Comparison of ENCODE assay signal across 11 mouse cellular contexts in genomic region chr10:98959385-98959784, GRCm38 (mm10). TPM values are rescaled to one million over a fixed set of nuclear protein-coding genes. Genes with fewer than 3 reads are reported as not detected.
A peak's percentile ranks its signal among the peaks of the same experiment; 100 is the strongest.
DNase-seq lines count a peak whose midpoint lies in the region; ATAC-seq lines count a peak whose summit lies in the region.
"Had no signal": no experiment of that assay in that cellular context is flagged by ENCODE, and none has a peak within 500 bp of the region (broad histone marks: within the 10 kb centered on the region; RNA-seq: fewer than 3 reads in every experiment).

No protein-coding gene starts in this region.

- H3K4me2 ChIP-seq in forebrain, embryonic 14.5 days (ENCODE audit: low read length): no peak overlapping the region
- H3K4me2 ChIP-seq: midbrain, embryonic 15.5 days had no signal

- H3K36me3 ChIP-seq in forebrain, embryonic 14.5 days (ENCODE audit: control insufficient read depth, insufficient read depth, low read length): no peaks in the 10 kb centered on the region
- H3K36me3 ChIP-seq: midbrain, embryonic 15.5 days had no signal

- H3K27me3 ChIP-seq in forebrain, embryonic 14.5 days (replicated peaks; ENCODE audit: control insufficient read depth, insufficient read depth, low read length): no peaks in the 10 kb centered on the region
- H3K27me3 ChIP-seq: midbrain, embryonic 15.5 days had no signal

- no peaks in the 10 kb centered on the region for H3K4me1 ChIP-seq in forebrain, embryonic 14.5 days (ENCODE audit: control insufficient read depth, insufficient read depth, low read length)

- no peak overlapping the region for H3K9ac ChIP-seq in forebrain, embryonic 14.5 days (ENCODE audit: low read length)
- H3K9ac ChIP-seq: liver, embryonic 14.5 days; midbrain, embryonic 15.5 days had no signal

- peak; percentile 77 for ATAC-seq in forebrain, embryonic 14.5 days
- ATAC-seq: midbrain, embryonic 15.5 days had no signal

- 46% methylated on average over 6 of the region's 6 CpGs for WGBS in forebrain, embryonic 14.5 days

- DNase-seq in layer of hippocampus, adult 18-20 months (ENCODE audit: low spot score in 2 of 2): peak; percentile 72 to 84
- DNase-seq in layer of hippocampus, postnatal 10 days (ENCODE audit: low spot score in 2 of 2): no peak
- DNase-seq in forebrain, embryonic 14.5 days (ENCODE audit: low spot score): peak; percentile 66
- DNase-seq in layer of hippocampus, adult 9-11 months: peak; percentile 89
- peak; percentile 86 to 91 for DNase-seq in right cerebral cortex, postnatal 36 days (ENCODE audit: low spot score in 2 of 2)
- DNase-seq in cerebellum, postnatal 4 days (ENCODE audit: low spot score in 2 of 2): no peak
- no peak for DNase-seq in kidney, adult 11 months
- DNase-seq in cerebellum, adult 11 months: no peak

- 0 out of 2 replicates have a peak overlapping the region, but pooled peaks have one; percentile 33 for H3K27ac ChIP-seq in forebrain, embryonic 14.5 days (ENCODE audit: low read depth, low read length)
- H3K27ac ChIP-seq: kidney, postnatal 0 days; liver, embryonic 14.5 days; midbrain, embryonic 15.5 days had no signal

- no peaks in the 10 kb centered on the region for H3K9me3 ChIP-seq in forebrain, embryonic 14.5 days (replicated peaks; ENCODE audit: control insufficient read depth, low read length)
- H3K9me3 ChIP-seq: midbrain, embryonic 15.5 days had no signal

- H3K4me3 ChIP-seq in forebrain, embryonic 14.5 days (ENCODE audit: low read depth, low read length): no peak overlapping the region
- H3K4me3 ChIP-seq: midbrain, embryonic 15.5 days had no signal

RNA-seq across cellular contexts. Expression of gene Atp2b1, which starts 45.2 kb away (rescaled TPM):
- total RNA-seq in layer of hippocampus, adult 18-20 months (2021): 1,000 to 10,000 TPM in 1 of 2 experiments, 100 to 1,000 TPM in 1; 905 to 1,057 TPM
- 1,000 to 10,000 TPM; 1,022 to 1,059 TPM for total RNA-seq in layer of hippocampus, postnatal 10 days (2021)
- 103 and 136 TPM in 2 replicates for polyA plus RNA-seq in forebrain, embryonic 14.5 days (2014; fragmentation: Nextera tagmentation; extraction: Ambion mirVana)

Comparison
In these comparisons a context has a peak if more than half of its experiments do, and no peak if none do; other contexts are left out.
1. DNase-seq: peak in layer of hippocampus, adult 18-20 months (2 of 2), forebrain, embryonic 14.5 days (single experiment), layer of hippocampus, adult 9-11 months (single experiment) and right cerebral cortex, postnatal 36 days (2 of 2); none in layer of hippocampus, postnatal 10 days (0 of 2), cerebellum, postnatal 4 days (0 of 2), kidney, adult 11 months (single experiment) and cerebellum, adult 11 months (single experiment).